Mouse (Mus musculus): ENCODE data around the gene Gm15085.
"Not testable (repeated sequence)": the region's sequence is repeated elsewhere in the genome, so short reads cannot be mapped to it uniquely, and the experiment has no call there.

Gene Gm15085

GRCm38 (mm10) chrX:149447317-149447716 lies at the start of gene Gm15085:
Gene Gm15085 (plus strand): TSS chrX:149447617.
- not testable (repeated sequence) for DNase-seq

Measured in lung, adult 18-20 months (tissue).